Mouse (Mus musculus): Measurements from ENCODE around the gene Gpm6a.

The Gpm6a gene

GRCm38 (mm10) chr8:54954741-54955455 lies at the start of gene Gpm6a:
Gene Gpm6a (plus strand): TSS chr8:54954843.
- no peak for DNase-seq (ENCODE audit: low read depth, low spot score)

DNA sequence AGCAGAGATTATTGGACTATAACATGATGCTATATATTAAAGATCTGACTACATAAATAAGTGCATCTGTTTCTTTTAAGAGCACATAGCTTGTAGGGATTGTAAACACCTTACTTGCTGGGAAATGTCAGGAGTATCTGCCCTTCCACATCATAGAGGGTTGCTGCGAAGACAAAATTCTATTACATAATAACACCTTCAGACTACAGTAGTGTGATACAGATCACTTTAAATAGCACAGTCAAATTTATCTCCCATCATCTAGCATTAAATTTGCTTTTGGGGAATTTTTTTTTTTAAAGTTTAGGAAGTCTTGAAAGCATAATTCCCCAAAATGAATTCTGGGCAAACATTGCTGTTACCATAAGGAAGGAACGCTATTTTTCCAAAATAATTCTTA lies 41.8 kb upstream of the Gpm6a start:
- DNase-seq (ENCODE audit: low read depth, low spot score) = no peak

- no peak for DNase-seq (ENCODE audit: low read depth, low spot score)
Measured at GRCm38 (mm10) chr8:54917710-54918109, 36.9 kb upstream of the Gpm6a start.

DNA sequence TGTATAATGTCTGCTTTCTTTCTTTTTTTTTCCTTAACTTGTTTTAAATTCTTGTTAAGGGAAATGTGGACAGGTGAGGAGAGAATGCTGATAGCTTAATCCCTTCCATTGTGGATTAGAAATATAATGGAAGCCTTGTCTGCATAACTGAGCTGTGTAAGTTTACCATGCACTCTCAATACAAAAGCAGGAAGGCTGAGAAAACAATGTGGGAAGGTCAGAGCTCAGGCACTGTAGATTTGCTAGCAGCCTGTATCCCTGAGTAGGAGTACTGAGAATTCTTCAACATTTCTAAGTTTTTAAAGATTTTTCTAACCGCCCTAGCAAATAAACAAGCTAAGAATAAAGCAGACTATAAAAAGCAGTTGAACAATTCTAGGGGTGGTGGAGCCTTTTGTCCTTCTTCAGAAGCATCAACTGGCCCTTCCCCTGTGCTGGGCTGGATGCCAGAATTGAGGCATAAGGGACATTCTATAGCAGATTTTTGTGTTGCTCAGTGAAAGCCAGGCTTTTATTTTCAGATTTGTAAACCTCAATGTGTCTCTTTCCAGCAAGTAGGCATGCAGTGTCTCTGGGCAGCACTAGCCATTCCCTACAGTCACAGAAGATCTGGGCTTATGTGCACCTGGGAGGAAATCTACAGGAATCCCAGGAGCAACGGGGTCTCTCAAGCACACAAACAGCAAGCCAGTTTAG lies 32.3 kb upstream of the Gpm6a start:
- DNase-seq (ENCODE audit: low read depth, low spot score) = no peak

GRCm38 (mm10) chr8:54924936-54925335 lies 29.7 kb upstream of the Gpm6a start:
- no peak for DNase-seq (ENCODE audit: low read depth, low spot score)

- DNase-seq (ENCODE audit: low read depth, low spot score) = no peak
Measured at GRCm38 (mm10) chr8:54932306-54932705, 22.3 kb upstream of the Gpm6a start.

GRCm38 (mm10) chr8:54953351-54953750 lies 1.3 kb upstream of the Gpm6a start:
- no peak for DNase-seq (ENCODE audit: low read depth, low spot score)

DNA sequence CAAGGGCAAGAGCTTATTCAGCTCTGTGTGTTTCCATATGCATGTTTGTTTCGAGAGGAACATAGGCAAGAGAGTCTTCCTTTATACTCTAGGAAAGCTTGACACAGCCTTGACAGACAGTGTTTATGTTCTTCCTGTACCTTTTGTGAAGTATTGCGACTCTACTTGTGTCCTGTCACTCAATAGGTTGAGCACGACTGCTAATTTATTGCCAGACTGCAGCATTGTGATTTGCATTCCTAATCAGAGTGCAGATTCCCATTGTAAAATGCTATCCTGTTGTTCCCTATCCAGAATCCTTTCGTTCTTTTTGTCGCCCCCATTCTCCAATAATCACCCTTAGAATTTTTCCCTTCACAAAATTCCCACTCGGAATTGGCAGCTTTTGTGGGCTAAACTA lies 613 bp upstream of the Gpm6a start:
- DNase-seq (ENCODE audit: low read depth, low spot score) = no peak

- DNase-seq (ENCODE audit: low read depth, low spot score) = no peak
Measured at GRCm38 (mm10) chr8:54955456-54955800, 785 bp downstream of the Gpm6a start.

- no peak for DNase-seq (ENCODE audit: low read depth, low spot score)
Measured at GRCm38 (mm10) chr8:54955935-54956573, 1.4 kb downstream of the Gpm6a start.

- DNase-seq (ENCODE audit: low read depth, low spot score) = no peak
Measured at GRCm38 (mm10) chr8:54956787-54957186, 2.1 kb downstream of the Gpm6a start.

GRCm38 (mm10) chr8:54957506-54957905 lies 2.9 kb downstream of the Gpm6a start:
- DNase-seq (ENCODE audit: low read depth, low spot score) = no peak

DNA sequence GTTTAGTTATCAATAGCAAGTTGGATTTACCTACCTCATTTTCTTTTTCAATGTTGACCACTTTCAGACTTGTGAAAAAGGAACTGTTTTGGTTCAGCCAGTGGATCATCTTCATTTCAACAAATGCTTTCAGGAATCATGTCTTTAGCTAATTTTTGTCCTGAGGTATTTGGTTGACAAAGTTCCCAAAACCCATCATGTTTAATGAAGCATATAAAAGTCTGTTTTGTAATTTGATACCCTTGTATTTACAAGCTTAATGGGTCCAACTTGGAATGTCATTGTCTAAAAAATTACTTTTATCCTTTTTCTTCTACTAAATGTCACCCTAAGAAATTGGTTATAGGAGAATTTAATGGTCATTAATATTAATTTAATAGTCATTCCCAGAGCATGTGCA lies 6.9 kb downstream of the Gpm6a start:
- DNase-seq (ENCODE audit: low read depth, low spot score) = no peak

- DNase-seq (ENCODE audit: low read depth, low spot score) = no peak
Measured at GRCm38 (mm10) chr8:54975020-54975419, 20.4 kb downstream of the Gpm6a start.

DNA sequence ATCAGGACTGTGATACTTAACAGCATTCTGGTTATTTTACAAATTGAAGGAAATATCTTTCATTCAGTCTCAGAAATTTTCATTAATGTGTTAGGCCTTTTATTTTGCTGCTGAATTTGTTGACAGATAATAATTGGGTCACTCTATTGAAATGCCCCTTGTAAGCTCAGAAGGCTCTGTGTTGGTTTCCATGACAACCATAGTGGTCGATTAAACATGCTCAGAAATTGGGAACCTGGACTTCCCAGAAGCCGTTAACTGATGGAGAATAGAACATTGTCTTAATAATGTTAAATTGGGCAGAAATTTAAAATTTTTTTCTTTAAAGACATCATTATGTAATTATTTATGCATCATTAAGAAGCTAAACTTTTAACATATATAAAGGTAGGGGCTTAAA lies 20.9 kb downstream of the Gpm6a start:
- no peak for DNase-seq (ENCODE audit: low read depth, low spot score)

DNA sequence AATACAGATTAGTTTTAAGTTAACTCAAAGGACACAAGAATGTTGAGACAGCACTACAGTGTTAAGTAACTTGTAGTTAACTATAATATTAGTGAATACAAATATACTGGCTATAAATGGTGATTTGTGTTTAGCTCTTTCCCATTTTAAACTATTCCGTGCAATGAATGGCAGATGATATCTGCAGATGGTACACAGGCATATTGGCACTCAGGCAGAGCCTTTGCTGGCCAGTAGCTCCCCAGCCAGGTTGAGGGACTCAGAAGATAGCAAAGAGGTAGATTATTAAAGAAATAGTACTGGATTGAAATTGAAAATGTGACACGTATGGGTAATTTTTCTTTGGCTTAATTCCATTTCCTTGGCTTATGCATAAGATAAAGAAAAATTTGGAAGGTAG lies 21.3 kb downstream of the Gpm6a start:
- no peak for DNase-seq (ENCODE audit: low read depth, low spot score)

- no peak for DNase-seq (ENCODE audit: low read depth, low spot score)
Measured at GRCm38 (mm10) chr8:54976663-54977062, 22.0 kb downstream of the Gpm6a start.

- DNase-seq (ENCODE audit: low read depth, low spot score) = no peak
Measured at GRCm38 (mm10) chr8:54986791-54987190, 32.1 kb downstream of the Gpm6a start.

DNA sequence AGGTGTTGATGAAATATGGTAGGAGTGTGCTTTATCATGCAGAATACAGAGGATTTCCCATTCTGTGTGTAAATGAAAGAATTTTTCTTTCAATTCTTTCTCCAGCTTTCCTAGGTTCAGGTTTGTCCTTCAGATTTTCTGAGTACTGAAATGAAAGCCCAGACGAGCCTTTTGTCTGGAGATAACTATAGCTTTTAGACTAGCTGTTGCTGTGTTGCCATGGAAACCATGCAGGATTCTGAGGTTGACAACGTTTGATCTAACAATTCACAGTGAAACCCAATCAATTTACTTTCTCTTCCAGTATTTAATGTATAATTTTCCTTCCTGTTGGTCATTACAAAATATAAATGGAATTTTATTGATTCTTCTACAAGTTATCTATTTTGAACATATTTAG lies 34.5 kb downstream of the Gpm6a start:
- DNase-seq (ENCODE audit: low read depth, low spot score) = no peak

DNA sequence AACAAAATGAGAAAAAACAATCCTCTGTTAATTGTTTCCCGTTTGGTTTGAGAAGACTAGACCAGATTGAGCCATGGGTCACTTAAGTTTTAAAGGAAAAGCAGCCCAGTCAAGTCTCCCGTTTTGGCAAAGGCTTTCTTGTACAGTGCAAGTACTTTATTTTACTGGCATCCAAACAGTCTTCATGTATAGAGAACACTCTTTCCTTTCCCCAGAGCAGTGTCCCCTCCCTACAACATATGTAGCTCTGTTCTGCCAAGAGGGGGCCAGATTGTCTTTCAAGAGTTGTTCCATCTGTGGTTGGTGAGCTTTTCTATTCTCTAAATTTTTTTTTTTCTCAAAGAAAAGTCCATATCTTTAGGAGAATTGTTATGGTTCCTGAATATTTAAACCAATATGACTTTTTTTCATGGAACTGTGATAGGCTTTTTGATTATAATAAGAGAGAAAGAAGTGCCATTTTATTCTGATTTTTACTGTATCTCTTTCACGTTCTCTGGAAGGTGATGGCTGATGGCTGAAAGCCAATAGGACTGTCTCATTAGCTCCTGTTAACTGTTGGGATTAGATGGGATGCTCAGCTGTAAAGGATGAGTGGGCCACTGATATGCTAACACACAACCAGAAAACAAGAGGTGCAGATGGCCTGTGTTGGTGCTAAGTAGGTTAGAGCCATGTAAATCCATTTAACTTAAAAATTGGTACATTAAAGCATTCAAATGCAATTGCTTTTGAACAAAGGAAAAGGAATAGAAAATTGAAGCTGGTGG lies 37.4 kb downstream of the Gpm6a start:
- DNase-seq (ENCODE audit: low read depth, low spot score) = no peak

DNA sequence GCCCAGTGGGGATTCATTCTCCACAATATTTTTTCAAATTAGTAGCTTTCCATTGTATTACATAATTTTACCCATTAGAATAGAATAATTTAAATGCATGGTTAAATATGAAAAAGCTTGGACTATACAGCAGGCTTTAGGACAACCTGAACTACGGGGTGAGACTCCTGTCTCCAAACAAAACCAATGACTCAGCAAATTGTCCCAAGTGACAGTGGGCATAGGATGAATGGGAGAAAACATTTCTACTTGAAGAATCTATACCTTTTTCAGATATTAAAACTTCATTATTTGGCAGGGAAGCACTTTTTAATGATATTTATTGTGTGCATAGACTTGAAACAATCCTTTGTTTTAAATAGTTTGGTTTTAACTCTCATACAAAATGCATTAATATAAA lies 41.0 kb downstream of the Gpm6a start:
- no peak for DNase-seq (ENCODE audit: low read depth, low spot score)

- DNase-seq (ENCODE audit: low read depth, low spot score) = no peak
Measured at GRCm38 (mm10) chr8:55002398-55002797, 47.8 kb downstream of the Gpm6a start.
